Mouse (Mus musculus) liver, adult 2 months (tissue): ENCODE measurements around the gene Matn1. TPM values are rescaled to one million over a fixed set of nuclear protein-coding genes. Genes with fewer than 3 reads are reported as not detected.

Experiments
- DNase-seq: peaks from one replicate; pipeline ENCODE4 v3.0.0-alpha.2; 2011; ENCODE audit warnings: low read depth, low spot score; ENCODE audit errors: extremely low read depth
- H3K27ac ChIP-seq: fragments of 200-500 bp; replicated peaks from 2 replicates; pipeline ENCODE4 v1.5.1; 2012; ENCODE audit warnings: low read depth, mild to moderate bottlenecking, control low read depth, inconsistent platforms, low read length; ENCODE audit not compliant: insufficient read depth
- H3K27me3 ChIP-seq: fragments of 200-500 bp; 2 replicates; pipeline ENCODE4 v1.6.1; 2012; ENCODE audit warnings: mild to moderate bottlenecking, moderate library complexity, low read length, inconsistent platforms; ENCODE audit not compliant: control insufficient read depth, insufficient read depth
- H3K36me3 ChIP-seq: fragments of 200-500 bp; 2 replicates; pipeline ENCODE4 v1.6.1; 2012; ENCODE audit warnings: low read length, inconsistent platforms; ENCODE audit not compliant: control insufficient read depth, insufficient read depth
- H3K4me1 ChIP-seq: fragments of 200-500 bp; 2 replicates; pipeline ENCODE4 v1.6.1; 2011; ENCODE audit warnings: low read length; ENCODE audit not compliant: control insufficient read depth, insufficient read depth
- H3K4me3 ChIP-seq: fragments of 200-500 bp; 2 replicates; pipeline ENCODE4 v1.5.1; 2011; ENCODE audit warnings: low read depth, mild to moderate bottlenecking, control low read depth, low read length, moderate library complexity; ENCODE audit not compliant: insufficient read depth
- H3K79me2 ChIP-seq: fragments of 200-500 bp; 2 replicates; pipeline ENCODE4 v1.6.1; 2012; ENCODE audit warnings: inconsistent platforms, mild to moderate bottlenecking, low read length, moderate library complexity; ENCODE audit not compliant: control insufficient read depth, insufficient read depth
- H3K9ac ChIP-seq: fragments of 200-500 bp; 2 replicates; pipeline ENCODE4 v1.6.1; 2012; ENCODE audit warnings: low read depth, mild to moderate bottlenecking, control low read depth, inconsistent platforms, low read length
- CTCF ChIP-seq: fragments of 200-500 bp; IDR thresholded peaks from 2 replicates; pipeline ENCODE4 v1.5.1; 2011; ENCODE audit warnings: low read depth, low read length, control low read depth
- POLR2A ChIP-seq: fragments of 200-500 bp; IDR thresholded peaks from 2 replicates; pipeline ENCODE4 v1.6.1; 2011; ENCODE audit warnings: low read length, control low read depth; ENCODE audit not compliant: insufficient read depth; ENCODE audit errors: extremely low read depth
- WGBS: fragments of 180-500 bp; shearing (Covaris S2); methylation state at CpG from one replicate; pipeline ENCODE4 v1.1.7; 2018; 5-methylcytosine and 5-hydroxymethylcytosine counted together
- polyA plus RNA-seq: library from polyadenylated mRNA; depleted of rRNA; stranded (reverse); fragments of >200 nt; gene quantifications from 2 replicates; pipeline ENCODE4 v1.2.3, GENCODE M21; 2012
- total RNA-seq: library from RNA; depleted of rRNA; stranded (reverse); fragments of >200 nt; gene quantifications from 2 replicates; pipeline ENCODE4 v1.2.3, GENCODE M21; 2014

Gene Matn1
- total and polyA plus RNA-seq, 2 experiments, result not detected

DNA sequence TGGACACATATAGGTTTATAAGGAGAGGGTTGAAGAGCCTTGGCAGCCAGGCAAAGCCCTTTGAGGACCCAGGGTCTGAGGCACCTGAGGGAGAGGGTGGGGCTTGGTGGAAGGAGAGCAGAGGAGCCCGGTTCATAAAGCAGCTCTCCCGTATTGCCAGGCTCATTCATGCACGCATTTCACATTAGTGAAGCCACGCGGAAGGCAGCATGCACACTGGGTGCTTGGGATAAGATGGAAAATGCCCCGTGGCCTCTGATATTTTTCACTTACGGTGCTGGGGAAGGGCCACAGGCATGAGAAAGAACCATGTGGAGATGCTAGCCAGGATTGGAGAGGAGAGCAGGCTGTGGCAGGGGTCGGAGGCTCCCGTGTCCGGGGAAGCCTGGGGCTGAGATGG lies 13.0 kb downstream of the Matn1 start:
- DNase-seq, result no peak
- Histone ChIP-seq H3K4me1 (no peaks in the 10 kb centered on the region), H3K27me3 (no peaks in the 10 kb centered on the region), H3K36me3 (no peaks in the 10 kb centered on the region), H3K4me3 (no peak overlapping the region), H3K79me2 (no peaks in the 10 kb centered on the region), H3K27ac (no peak overlapping the region), H3K9ac (no peak overlapping the region)
- WGBS, result 82% methylated on average over 10 of the region's 10 CpGs
- TF ChIP-seq POLR2A, result no peak
- TF ChIP-seq CTCF, result no peak

DNA sequence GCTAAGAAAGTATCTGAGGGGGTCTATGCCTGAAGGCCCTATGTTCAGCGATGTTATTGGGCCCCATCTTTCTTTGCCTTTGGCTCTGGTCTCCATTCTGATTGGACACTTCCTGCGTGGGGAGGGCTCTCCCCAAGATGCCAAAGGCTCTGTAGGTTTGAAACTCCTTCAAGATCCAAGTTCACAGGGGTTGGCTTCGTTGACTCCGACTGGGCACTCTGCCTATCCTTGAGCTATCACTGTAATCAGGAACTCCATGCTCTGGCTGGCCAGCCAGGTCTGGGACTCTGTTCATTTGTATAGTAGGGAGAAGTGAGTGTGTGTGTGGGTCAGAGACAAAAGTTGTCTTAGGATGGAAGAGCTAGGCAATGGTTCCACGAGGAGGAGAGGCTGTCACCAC lies 14.6 kb downstream of the Matn1 start:
- DNase-seq, result no peak
- no peaks in the 10 kb centered on the region for H3K79me2 ChIP-seq
- WGBS, result 60% methylated on average over 5 of the region's 5 CpGs
- no peaks in the 10 kb centered on the region for H3K36me3 ChIP-seq
- H3K4me3 ChIP-seq, result no peak overlapping the region
- H3K4me1 ChIP-seq, result no peaks in the 10 kb centered on the region
- H3K27ac ChIP-seq, result no peak overlapping the region
- TF ChIP-seq CTCF (no peak), POLR2A (no peak)
- no peaks in the 10 kb centered on the region for H3K27me3 ChIP-seq
- H3K9ac ChIP-seq, result no peak overlapping the region

DNA sequence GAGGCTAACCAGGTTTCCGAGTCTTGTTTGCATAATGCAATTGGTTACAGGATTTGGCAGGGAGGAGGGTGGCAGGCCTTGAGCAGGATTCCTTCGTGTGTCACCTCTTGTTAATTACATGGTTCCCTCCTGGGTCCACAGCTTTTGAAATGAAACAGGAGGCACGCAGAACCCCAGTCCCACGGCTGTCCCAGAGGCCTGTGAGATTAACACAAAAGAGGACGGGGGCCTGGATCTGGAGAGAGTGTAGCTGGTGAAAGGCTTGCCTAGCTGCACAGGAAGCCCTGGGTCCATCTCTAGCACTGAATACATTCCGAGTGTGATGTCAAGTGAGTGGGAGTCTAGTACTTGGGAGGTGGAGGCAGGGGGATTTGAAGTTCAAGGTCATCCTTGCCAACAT lies 15.5 kb downstream of the Matn1 start:
- Histone ChIP-seq H3K9ac (no peak overlapping the region), H3K79me2 (no peaks in the 10 kb centered on the region), H3K4me3 (no peak overlapping the region), H3K36me3 (no peaks in the 10 kb centered on the region), H3K4me1 (no peaks in the 10 kb centered on the region), H3K27ac (no peak overlapping the region), H3K27me3 (no peaks in the 10 kb centered on the region)
- DNase-seq, result no peak
- WGBS, result 48% methylated on average over 6 of the region's 6 CpGs
- TF ChIP-seq CTCF (no peak), POLR2A (no peak)

DNA sequence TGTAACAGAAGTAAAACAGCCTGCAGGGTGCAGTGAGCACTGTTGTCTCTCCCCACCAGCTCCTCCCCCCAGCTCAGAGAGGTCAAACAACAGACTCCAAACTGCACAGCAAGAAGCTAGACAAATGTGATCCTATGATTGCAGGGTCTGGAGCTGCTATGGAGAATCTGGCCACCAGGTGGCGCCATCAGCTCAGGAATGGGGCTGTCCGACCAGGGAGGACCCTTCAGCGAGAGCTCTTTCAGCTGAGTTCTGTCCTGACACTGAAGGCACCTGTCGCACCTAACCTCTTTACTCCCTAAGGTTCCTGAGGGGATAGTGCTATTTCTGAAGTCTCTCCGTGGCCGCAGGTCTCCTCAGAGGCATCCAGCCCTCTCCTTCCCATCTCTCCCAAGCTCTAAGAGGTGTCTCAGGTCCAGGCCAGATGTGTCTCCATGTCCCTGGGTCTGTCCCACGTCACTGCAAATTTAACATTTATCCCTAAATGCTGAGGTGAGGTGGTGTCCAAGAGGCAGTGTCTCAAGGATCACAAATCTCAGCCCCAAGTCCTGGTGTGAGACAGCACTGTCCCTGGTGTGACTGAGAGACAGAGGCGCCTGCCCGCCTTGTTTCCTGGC lies 16.0 kb downstream of the Matn1 start:
- Histone ChIP-seq H3K79me2 (no peaks in the 10 kb centered on the region), H3K4me3 (no peak overlapping the region), H3K4me1 (no peaks in the 10 kb centered on the region), H3K27ac (no peak overlapping the region), H3K9ac (no peak overlapping the region), H3K27me3 (no peaks in the 10 kb centered on the region), H3K36me3 (no peaks in the 10 kb centered on the region)
- WGBS, result 24% methylated on average over 9 of the region's 9 CpGs
- TF ChIP-seq CTCF (peak; percentile 98), POLR2A (no peak)
- DNase-seq, result peak; percentile 14

DNA sequence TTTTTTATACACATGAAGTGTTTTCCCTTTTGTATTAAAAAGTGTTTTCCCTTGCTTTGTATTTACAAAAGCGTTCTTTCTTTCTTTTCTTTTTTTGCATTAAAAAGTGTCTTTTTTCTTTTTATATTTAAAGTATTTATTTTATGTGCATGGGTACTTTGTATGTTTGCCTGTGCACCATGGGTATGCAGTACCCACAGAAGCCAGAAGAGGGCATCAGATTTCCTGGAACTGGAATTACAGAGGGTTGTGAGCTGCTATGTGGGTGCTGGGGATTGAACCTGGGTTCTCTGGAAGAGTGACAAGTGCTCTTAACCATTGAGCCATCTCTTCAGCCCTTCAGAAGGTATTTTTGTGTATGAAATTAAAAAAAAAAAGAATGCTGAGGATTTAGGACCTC lies 27.1 kb downstream of the Matn1 start:
- H3K79me2 ChIP-seq, result no peaks in the 10 kb centered on the region
- H3K27ac ChIP-seq, result no peak overlapping the region
- no peak overlapping the region for H3K4me3 ChIP-seq
- H3K9ac ChIP-seq, result no peak overlapping the region
- no peaks in the 10 kb centered on the region for H3K36me3 ChIP-seq
- no peaks in the 10 kb centered on the region for H3K27me3 ChIP-seq
- H3K4me1 ChIP-seq, result no peaks in the 10 kb centered on the region
- TF ChIP-seq CTCF (no peak), POLR2A (no peak)
- DNase-seq, result no peak
- WGBS, result 95% methylated on average over 1 of the region's 1 CpGs

DNA sequence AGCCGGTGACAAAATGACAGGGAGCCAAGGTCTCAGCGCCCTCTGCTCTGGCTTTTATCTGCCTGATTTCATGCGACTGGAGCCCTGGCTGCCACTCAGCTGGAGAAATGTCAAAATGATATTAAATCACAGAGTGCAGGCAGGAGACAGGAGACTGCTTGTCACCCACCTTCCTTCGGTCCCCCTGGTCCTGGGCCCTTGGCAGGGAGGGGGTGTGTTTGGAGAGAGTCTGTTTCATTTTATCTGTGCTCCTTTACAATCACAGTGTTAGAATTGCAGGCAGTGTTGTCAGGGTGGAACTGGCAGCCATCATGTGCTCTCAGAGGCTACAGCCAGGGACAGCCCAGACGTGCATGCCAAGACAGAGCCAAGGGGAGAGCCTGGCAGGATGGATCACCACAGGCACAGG lies 28.2 kb downstream of the Matn1 start:
- Histone ChIP-seq H3K27ac (no peak overlapping the region), H3K36me3 (no peaks in the 10 kb centered on the region), H3K79me2 (no peaks in the 10 kb centered on the region), H3K4me3 (no peak overlapping the region), H3K4me1 (no peaks in the 10 kb centered on the region), H3K27me3 (no peaks in the 10 kb centered on the region), H3K9ac (no peak overlapping the region)
- 46% methylated on average over 5 of the region's 5 CpGs for WGBS
- TF ChIP-seq POLR2A (no peak), CTCF (no peak)
- DNase-seq, result no peak
